Mouse (Mus musculus) C2C12 (cell line): ENCODE measurements around the gene Gnrhr. TPM values are rescaled to one million over a fixed set of nuclear protein-coding genes. Genes with fewer than 3 reads are reported as not detected.

ENCODE experiments used
- H3K27me3 ChIP-seq: one replicate; pipeline ENCODE4 v1.6.1; 2011; ENCODE audit not compliant: control insufficient read depth, insufficient read depth, insufficient read length
- H3K36me3 ChIP-seq: one replicate; pipeline ENCODE4 v1.6.1; 2011; ENCODE audit not compliant: control insufficient read depth, insufficient read depth
- H3K4me3 ChIP-seq: one replicate; pipeline ENCODE4 v1.5.1; 2011; ENCODE audit warnings: mild to moderate bottlenecking, control low read depth; ENCODE audit not compliant: poor library complexity, insufficient read depth, severe bottlenecking
- H3K79me2 ChIP-seq: one replicate; pipeline ENCODE4 v1.6.1; 2011; ENCODE audit not compliant: control insufficient read depth, insufficient read depth
- H3K79me3 ChIP-seq: one replicate; pipeline ENCODE4 v1.6.1; 2011; ENCODE audit warnings: low read depth, control low read depth
- H3ac ChIP-seq: one replicate; pipeline ENCODE3; 2011; ENCODE audit warnings: low read depth; ENCODE audit not compliant: control insufficient read depth, insufficient read length
- CEBPB ChIP-seq: IDR thresholded peaks from one replicate; pipeline ENCODE4 v1.6.1; 2011; ENCODE audit warnings: low read depth, mild to moderate bottlenecking, control low read depth, moderate library complexity
- CTCF ChIP-seq: IDR thresholded peaks from one replicate; pipeline ENCODE4 v1.5.1; 2011; ENCODE audit not compliant: control insufficient read depth, insufficient read depth, insufficient read length
- FOSL1 ChIP-seq: IDR thresholded peaks from one replicate; pipeline ENCODE4 v1.8.0; 2011; ENCODE audit warnings: mild to moderate bottlenecking, low read length; ENCODE audit not compliant: poor library complexity, insufficient read depth, severe bottlenecking
- MAX ChIP-seq: IDR thresholded peaks from one replicate; pipeline ENCODE4 v1.6.1; 2011; ENCODE audit warnings: mild to moderate bottlenecking, control low read depth
- MYOD1 ChIP-seq: IDR thresholded peaks from one replicate; pipeline ENCODE4 v1.6.1; 2011; ENCODE audit warnings: low read depth; ENCODE audit not compliant: control insufficient read depth, insufficient read length
- MYOG ChIP-seq: IDR thresholded peaks from one replicate; pipeline ENCODE4 v1.6.1; 2011; ENCODE audit not compliant: control insufficient read depth, insufficient read length; ENCODE audit errors: extremely low read depth
- USF1 ChIP-seq: IDR thresholded peaks from one replicate; pipeline ENCODE4 v1.6.1; 2011; ENCODE audit warnings: low read depth, mild to moderate bottlenecking, control low read depth, moderate library complexity
- long read RNA-seq, 2 experiments: library from polyadenylated mRNA; unstranded; transcript quantifications; one replicate each; pipeline ENCODE4 v2.0.0; 2019 to 2020
- polyA plus RNA-seq: library from polyadenylated mRNA; unstranded; fragments of >200 nt; fragmentation: generic; extraction: Trizol; gene quantifications from one replicate; pipeline ENCODE4 v1.2.1, GENCODE M21; 2012; ENCODE audit warnings: missing spikeins

Gene Gnrhr
- polyA plus RNA-seq, result not detected
- long read RNA-seq, experiment 1, result 0 reads
- long read RNA-seq, experiment 2, result 0 reads

- no peaks in the 10 kb centered on the region for H3K36me3 ChIP-seq
- H3K4me3 ChIP-seq, result no peak within 1 kb of the TSS
- no peaks in the 10 kb centered on the region for H3K27me3 ChIP-seq
- no peaks in the 10 kb centered on the region for H3K79me2 ChIP-seq
- TF ChIP-seq CTCF (no peak), MYOG (no peak), FOSL1 (no peak), MAX (no peak), USF1 (no peak), CEBPB (no peak), MYOD1 (no peak)
- H3ac ChIP-seq, result no peak within 1 kb of the TSS
- no peaks in the 10 kb centered on the region for H3K79me3 ChIP-seq
These were observed at the start of gene Gnrhr for GRCm38 (mm10) chr5:86197801-86198200. Gene Gnrhr (minus strand): TSS chr5:86197901.

- H3K79me2 ChIP-seq, result no peaks in the 10 kb centered on the region
- TF ChIP-seq MAX (no peak), MYOG (no peak), CEBPB (no peak), MYOD1 (no peak), USF1 (no peak), CTCF (no peak), FOSL1 (no peak)
- no peak overlapping the region for H3ac ChIP-seq
- no peak overlapping the region for H3K4me3 ChIP-seq
- H3K36me3 ChIP-seq, result no peaks in the 10 kb centered on the region
- no peaks in the 10 kb centered on the region for H3K79me3 ChIP-seq
- H3K27me3 ChIP-seq, result no peaks in the 10 kb centered on the region
These were observed 48.9 kb upstream of the Gnrhr start for GRCm38 (mm10) chr5:86246559-86246958.

GRCm38 (mm10) chr5:86244880-86245279, 47.2 kb upstream of the Gnrhr start:
- Histone ChIP-seq H3K79me2 (no peaks in the 10 kb centered on the region), H3K79me3 (no peaks in the 10 kb centered on the region), H3K36me3 (no peaks in the 10 kb centered on the region), H3K27me3 (no peaks in the 10 kb centered on the region), H3ac (no peak overlapping the region), H3K4me3 (no peak overlapping the region)
- TF ChIP-seq CEBPB (peak; percentile 27), FOSL1 (peak; percentile 63), USF1 (no peak), MAX (peak; percentile 54), MYOG (no peak)

GRCm38 (mm10) chr5:86244275-86244674, 46.6 kb upstream of the Gnrhr start:
- no peaks in the 10 kb centered on the region for H3K79me3 ChIP-seq
- TF ChIP-seq CEBPB (peak; percentile 88), FOSL1 (no peak)
- H3K36me3 ChIP-seq, result no peaks in the 10 kb centered on the region
- H3K79me2 ChIP-seq, result no peaks in the 10 kb centered on the region
- H3K27me3 ChIP-seq, result no peaks in the 10 kb centered on the region
- no peak overlapping the region for H3ac ChIP-seq
- no peak overlapping the region for H3K4me3 ChIP-seq

GRCm38 (mm10) chr5:86227156-86227853, 29.6 kb upstream of the Gnrhr start:
- Histone ChIP-seq H3K36me3 (no peaks in the 10 kb centered on the region), H3ac (no peak overlapping the region), H3K4me3 (no peak overlapping the region), H3K79me2 (no peaks in the 10 kb centered on the region), H3K27me3 (no peaks in the 10 kb centered on the region), H3K79me3 (no peaks in the 10 kb centered on the region)
- TF ChIP-seq CEBPB (peak; percentile 60), FOSL1 (peak; percentile 23), MAX (no peak), CTCF (no peak), USF1 (no peak)

- no peaks in the 10 kb centered on the region for H3K79me3 ChIP-seq
- no peaks in the 10 kb centered on the region for H3K27me3 ChIP-seq
- H3K4me3 ChIP-seq, result no peak overlapping the region
- H3K36me3 ChIP-seq, result no peaks in the 10 kb centered on the region
- TF ChIP-seq MYOG (no peak), USF1 (no peak), FOSL1 (no peak), CTCF (no peak), MYOD1 (no peak), CEBPB (no peak), MAX (no peak)
- H3K79me2 ChIP-seq, result no peaks in the 10 kb centered on the region
- H3ac ChIP-seq, result no peak overlapping the region
These were observed 6.3 kb downstream of the Gnrhr start for GRCm38 (mm10) chr5:86191356-86191755.
